Mouse (Mus musculus) liver, adult 2 months (tissue): ENCODE results near the gene Utp18.
A peak's percentile ranks its signal among the peaks of the same experiment; 100 is the strongest.

Source experiments
- CTCF ChIP-seq: fragments of 200-500 bp; IDR thresholded peaks from 2 replicates; pipeline ENCODE4 v1.5.1; 2011; ENCODE audit warnings: low read depth, low read length, control low read depth
- POLR2A ChIP-seq: fragments of 200-500 bp; IDR thresholded peaks from 2 replicates; pipeline ENCODE4 v1.6.1; 2011; ENCODE audit warnings: low read length, control low read depth; ENCODE audit not compliant: insufficient read depth; ENCODE audit errors: extremely low read depth

DNA sequence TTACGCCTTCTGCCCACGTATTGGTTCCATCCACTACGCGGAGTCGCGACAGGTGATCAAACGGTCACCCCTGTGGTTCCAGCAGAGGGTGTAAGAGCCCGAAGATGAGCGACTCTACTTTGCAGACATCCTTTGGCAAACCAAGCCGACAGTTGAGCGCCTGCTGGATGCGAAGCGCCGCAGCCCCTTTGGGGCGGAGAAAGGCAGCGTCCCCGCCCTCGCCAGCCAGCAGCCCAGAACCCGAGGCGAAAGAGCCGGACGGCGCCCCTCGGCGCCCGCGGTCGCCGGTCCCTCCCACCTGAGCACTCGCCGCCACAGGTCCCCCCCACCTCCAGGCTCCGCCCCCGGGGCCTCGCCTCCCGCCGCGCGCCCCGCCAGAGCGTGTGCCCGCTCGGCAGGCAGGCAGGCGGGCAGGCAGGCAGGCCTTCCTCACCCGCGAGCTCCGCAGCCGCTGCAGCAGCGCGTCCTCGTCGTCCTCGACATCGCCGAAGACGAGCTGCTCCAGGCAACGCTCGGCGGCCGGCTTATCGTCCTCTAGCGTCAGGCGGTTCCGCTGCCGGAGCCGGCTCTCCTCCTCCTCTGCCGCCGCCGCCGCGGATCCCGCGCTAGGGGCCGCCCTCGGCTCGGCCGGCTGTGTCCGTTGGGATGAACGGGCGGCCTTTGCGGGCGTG, 530 bp downstream of the Utp18 start:
- TF ChIP-seq CTCF (peak; percentile 34), POLR2A (0 out of 2 replicates have a peak, but pooled peaks have one; percentile 41)
